Mouse (Mus musculus): ENCODE data around the gene Appl1.

GRCm38 (mm10) chr14:26881700-26882099 lies 89.3 kb downstream of the Appl1 start:
- TF ChIP-seq CTCF (IDR thresholded peaks at IDR 0.05; ENCODE audit: control insufficient read depth, insufficient read depth, insufficient read length) (no peak), MYOD1 (IDR thresholded peaks at IDR 0.05; ENCODE audit: control insufficient read depth, insufficient read length, low read depth) (no peak), FOSL1 (IDR thresholded peaks at IDR 0.05; ENCODE audit: insufficient read depth, low read length, poor library complexity, severe bottlenecking) (no peak), USF1 (IDR thresholded peaks at IDR 0.05; ENCODE audit: low read depth) (no peak), MYOG (IDR thresholded peaks at IDR 0.05; ENCODE audit: control insufficient read depth, extremely low read depth, insufficient read length) (no peak), MAX (IDR thresholded peaks at IDR 0.05) (no peak), CEBPB (IDR thresholded peaks at IDR 0.05; ENCODE audit: low read depth) (no peak)

Data from C2C12 (cell line).